Mouse (Mus musculus): ENCODE results near the gene Rmnd1. TPM values are rescaled to one million over a fixed set of nuclear protein-coding genes. Genes with fewer than 3 reads are reported as not detected.

The Rmnd1 gene
- polyA plus RNA-seq, 1 experiment from 2014 or later, result 46.3 TPM

- Histone ChIP-seq H3K4me1 (ENCODE audit: insufficient read depth) (peaks cover 7% of the 10 kb centered on the region; the same call in 1 of the 2 replicates), H3K9me3 (ENCODE audit: low read depth, low read length) (no peaks in the 10 kb centered on the region), H3K4me2 (no peak overlapping the region), H3K27me3 (ENCODE audit: insufficient read depth, low read length) (no peaks in the 10 kb centered on the region), H3K4me3 (ENCODE audit: low read depth, low read length) (no peak overlapping the region), H3K27ac (ENCODE audit: low read depth) (no peak overlapping the region), H3K36me3 (ENCODE audit: insufficient read depth) (peaks cover 23% of the 10 kb centered on the region), H3K9ac (no peak overlapping the region)
- ATAC-seq (ENCODE audit: insufficient read depth) (no peak), DNase-seq (no peak)
- WGBS, result 66% methylated on average over 7 of the region's 7 CpGs
- no peak for TF ChIP-seq CTCF (IDR thresholded peaks at IDR 0.05; ENCODE audit: low read depth)
These were observed 56.9 kb downstream of the Rmnd1 start for GRCm38 (mm10) chr10:4375267-4375666.

- peaks cover 7% of the 10 kb centered on the region; the same call in 1 of the 2 replicates for H3K4me1 ChIP-seq (ENCODE audit: insufficient read depth)
- H3K4me3 ChIP-seq (ENCODE audit: low read depth, low read length), result no peak overlapping the region
- TF ChIP-seq CTCF (IDR thresholded peaks at IDR 0.05; ENCODE audit: low read depth), result no peak
- H3K9ac ChIP-seq, result no peak overlapping the region
- H3K9me3 ChIP-seq (ENCODE audit: low read depth, low read length), result no peaks in the 10 kb centered on the region
- 86% methylated on average over 4 of the region's 4 CpGs for WGBS
- H3K27me3 ChIP-seq (ENCODE audit: insufficient read depth, low read length), result no peaks in the 10 kb centered on the region
- peaks cover 28% of the 10 kb centered on the region for H3K36me3 ChIP-seq (ENCODE audit: insufficient read depth)
- DNase-seq (no peak), ATAC-seq (ENCODE audit: insufficient read depth) (no peak)
- H3K4me2 ChIP-seq, result no peak overlapping the region
- H3K27ac ChIP-seq (ENCODE audit: low read depth), result no peak overlapping the region
These were observed 57.5 kb downstream of the Rmnd1 start for GRCm38 (mm10) chr10:4374734-4375133.

GRCm38 (mm10) chr10:4374239-4374638 lies 57.9 kb downstream of the Rmnd1 start:
- no peaks in the 10 kb centered on the region for H3K27me3 ChIP-seq (ENCODE audit: insufficient read depth, low read length)
- no peak for ATAC-seq (ENCODE audit: insufficient read depth)
- WGBS, result 84% methylated on average over 7 of the region's 7 CpGs
- H3K9ac ChIP-seq, result no peak overlapping the region
- no peaks in the 10 kb centered on the region for H3K9me3 ChIP-seq (ENCODE audit: low read depth, low read length)
- H3K4me1 ChIP-seq (ENCODE audit: insufficient read depth), result peaks cover 7% of the 10 kb centered on the region; the same call in 1 of the 2 replicates
- no peak for DNase-seq
- H3K27ac ChIP-seq (ENCODE audit: low read depth), result no peak overlapping the region
- H3K36me3 ChIP-seq (ENCODE audit: insufficient read depth), result peaks cover 31% of the 10 kb centered on the region
- no peak for TF ChIP-seq CTCF (IDR thresholded peaks at IDR 0.05; ENCODE audit: low read depth)
- H3K4me2 ChIP-seq, result no peak overlapping the region
- H3K4me3 ChIP-seq (ENCODE audit: low read depth, low read length), result no peak overlapping the region

GRCm38 (mm10) chr10:4373558-4373957 lies 58.6 kb downstream of the Rmnd1 start:
- Histone ChIP-seq H3K27me3 (ENCODE audit: insufficient read depth, low read length) (no peaks in the 10 kb centered on the region), H3K27ac (ENCODE audit: low read depth) (no peak overlapping the region), H3K9ac (no peak overlapping the region), H3K36me3 (ENCODE audit: insufficient read depth) (peaks cover 38% of the 10 kb centered on the region), H3K4me1 (ENCODE audit: insufficient read depth) (peaks cover 7% of the 10 kb centered on the region; the same call in 1 of the 2 replicates), H3K9me3 (ENCODE audit: low read depth, low read length) (no peaks in the 10 kb centered on the region), H3K4me2 (no peak overlapping the region), H3K4me3 (ENCODE audit: low read depth, low read length) (no peak overlapping the region)
- no peak for TF ChIP-seq CTCF (IDR thresholded peaks at IDR 0.05; ENCODE audit: low read depth)
- 86% methylated on average over 4 of the region's 4 CpGs for WGBS
- ATAC-seq (ENCODE audit: insufficient read depth) (no peak), DNase-seq (no peak)

GRCm38 (mm10) chr10:4372011-4372410 lies 60.2 kb downstream of the Rmnd1 start:
- H3K9ac ChIP-seq, result no peak overlapping the region
- ATAC-seq (ENCODE audit: insufficient read depth), result no peak
- peaks cover 7% of the 10 kb centered on the region; the same call in 1 of the 2 replicates for H3K4me1 ChIP-seq (ENCODE audit: insufficient read depth)
- no peaks in the 10 kb centered on the region for H3K9me3 ChIP-seq (ENCODE audit: low read depth, low read length)
- H3K36me3 ChIP-seq (ENCODE audit: insufficient read depth), result peaks cover 48% of the 10 kb centered on the region
- H3K27me3 ChIP-seq (ENCODE audit: insufficient read depth, low read length), result no peaks in the 10 kb centered on the region
- H3K4me3 ChIP-seq (ENCODE audit: low read depth, low read length), result no peak overlapping the region
- no peak overlapping the region for H3K4me2 ChIP-seq
- H3K27ac ChIP-seq (ENCODE audit: low read depth), result no peak overlapping the region
- TF ChIP-seq CTCF (IDR thresholded peaks at IDR 0.05; ENCODE audit: low read depth), result peak; percentile 72
- peak; percentile 74 for DNase-seq
- 45% methylated on average over 5 of the region's 5 CpGs for WGBS

- H3K27me3 ChIP-seq (ENCODE audit: insufficient read depth, low read length), result no peaks in the 10 kb centered on the region
- H3K27ac ChIP-seq (ENCODE audit: low read depth), result no peak overlapping the region
- no peak overlapping the region for H3K4me2 ChIP-seq
- H3K9ac ChIP-seq, result no peak overlapping the region
- H3K4me3 ChIP-seq (ENCODE audit: low read depth, low read length), result no peak overlapping the region
- no peaks in the 10 kb centered on the region for H3K9me3 ChIP-seq (ENCODE audit: low read depth, low read length)
- peaks cover 56% of the 10 kb centered on the region for H3K36me3 ChIP-seq (ENCODE audit: insufficient read depth)
- ATAC-seq (ENCODE audit: insufficient read depth), result no peak
- no peak for TF ChIP-seq CTCF (IDR thresholded peaks at IDR 0.05; ENCODE audit: low read depth)
- no peak for DNase-seq
- no peaks in the 10 kb centered on the region for H3K4me1 ChIP-seq (ENCODE audit: insufficient read depth)
- WGBS, result 86% methylated on average over 11 of the region's 11 CpGs
These were observed 62.1 kb downstream of the Rmnd1 start for GRCm38 (mm10) chr10:4370105-4370504.

GRCm38 (mm10) chr10:4364618-4365017 lies 67.6 kb downstream of the Rmnd1 start:
- H3K36me3 ChIP-seq (ENCODE audit: insufficient read depth), result peaks cover 32% of the 10 kb centered on the region
- no peaks in the 10 kb centered on the region for H3K27me3 ChIP-seq (ENCODE audit: insufficient read depth, low read length)
- 86% methylated on average over 3 of the region's 3 CpGs for WGBS
- peaks cover 3% of the 10 kb centered on the region; the same call in 1 of the 2 replicates for H3K9me3 ChIP-seq (ENCODE audit: low read depth, low read length)
- H3K4me1 ChIP-seq (ENCODE audit: insufficient read depth), result no peaks in the 10 kb centered on the region
- no peak overlapping the region for H3K4me2 ChIP-seq
- ATAC-seq (ENCODE audit: insufficient read depth) (no peak), DNase-seq (no peak)
- no peak for TF ChIP-seq CTCF (IDR thresholded peaks at IDR 0.05; ENCODE audit: low read depth)
- no peak overlapping the region for H3K9ac ChIP-seq
- H3K27ac ChIP-seq (ENCODE audit: low read depth), result no peak overlapping the region
- no peak overlapping the region for H3K4me3 ChIP-seq (ENCODE audit: low read depth, low read length)

- no peak overlapping the region for H3K4me2 ChIP-seq
- peaks cover under 1% of the 10 kb centered on the region; the same call in 1 of the 2 replicates for H3K9me3 ChIP-seq (ENCODE audit: low read depth, low read length)
- ATAC-seq (ENCODE audit: insufficient read depth) (no peak), DNase-seq (no peak)
- H3K4me3 ChIP-seq (ENCODE audit: low read depth, low read length), result no peak overlapping the region
- TF ChIP-seq CTCF (IDR thresholded peaks at IDR 0.05; ENCODE audit: low read depth), result no peak
- H3K9ac ChIP-seq, result no peak overlapping the region
- no peaks in the 10 kb centered on the region for H3K4me1 ChIP-seq (ENCODE audit: insufficient read depth)
- H3K27ac ChIP-seq (ENCODE audit: low read depth), result no peak overlapping the region
- 84% methylated on average over 10 of the region's 10 CpGs for WGBS
- peaks cover 62% of the 10 kb centered on the region for H3K36me3 ChIP-seq (ENCODE audit: insufficient read depth)
- H3K27me3 ChIP-seq (ENCODE audit: insufficient read depth, low read length), result no peaks in the 10 kb centered on the region
These were observed 74.8 kb downstream of the Rmnd1 start for GRCm38 (mm10) chr10:4357435-4357834.
